Mouse (Mus musculus) 3134 (cell line): ENCODE measurements around the gene Vmn1r163.
"Not testable (repeated sequence)": the region's sequence is repeated elsewhere in the genome, so short reads cannot be mapped to it uniquely, and the experiment has no call there.

Experiments used
- DNase-seq: peaks from one replicate; pipeline ENCODE4 v3.0.0-alpha.2; 2011; ENCODE audit warnings: low spot score; ENCODE audit not compliant: insufficient read length; ENCODE audit errors: extremely low read depth

The Vmn1r163 gene

DNA sequence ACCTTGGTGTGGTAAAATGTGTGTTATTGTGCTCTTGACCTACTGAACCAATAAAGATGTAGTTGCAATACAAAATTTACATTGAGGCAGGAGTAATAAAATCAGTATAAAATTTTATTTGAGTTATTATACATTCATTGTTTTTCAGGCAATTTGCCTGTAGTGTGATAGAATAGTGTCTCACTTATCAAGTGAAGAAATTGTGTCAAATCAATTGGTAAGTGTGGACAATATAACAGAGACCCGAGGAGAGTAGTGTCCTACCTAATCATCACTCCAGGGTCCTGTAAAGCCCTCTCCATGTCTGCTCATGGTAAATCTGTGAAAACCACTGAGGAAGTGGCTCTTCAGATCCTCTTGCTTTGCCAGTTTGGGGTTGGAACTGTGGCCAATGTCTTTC is at the start of gene Vmn1r163:
Gene Vmn1r163, plus strand, starts transcription at position 301 of the 400 bp plus-strand sequence.
- DNase-seq, result not testable (repeated sequence)

DNA sequence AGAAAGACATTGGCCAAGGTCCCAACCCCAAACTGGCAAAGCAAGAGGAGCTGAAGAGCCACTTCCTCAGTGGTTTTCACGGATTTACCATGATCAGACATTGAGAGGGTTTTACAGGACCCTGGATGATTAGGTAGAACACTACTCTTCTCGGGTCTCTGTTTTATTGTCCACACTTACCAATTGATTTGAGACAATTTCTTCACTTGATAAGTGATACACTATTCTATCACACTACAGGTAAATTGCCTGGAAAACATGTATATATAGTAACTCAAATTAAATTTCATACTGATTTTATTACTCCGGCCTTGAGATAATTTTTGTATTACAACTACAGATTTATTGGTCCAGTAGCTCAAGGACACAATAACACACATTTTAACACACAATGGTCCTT is 35.5 kb upstream of the Vmn1r163 start, which contains the start of gene Gm4216:
Gene Gm4216, minus strand, starts transcription at position 101 of the 400 bp plus-strand sequence.
- DNase-seq, result not testable (repeated sequence)

DNA sequence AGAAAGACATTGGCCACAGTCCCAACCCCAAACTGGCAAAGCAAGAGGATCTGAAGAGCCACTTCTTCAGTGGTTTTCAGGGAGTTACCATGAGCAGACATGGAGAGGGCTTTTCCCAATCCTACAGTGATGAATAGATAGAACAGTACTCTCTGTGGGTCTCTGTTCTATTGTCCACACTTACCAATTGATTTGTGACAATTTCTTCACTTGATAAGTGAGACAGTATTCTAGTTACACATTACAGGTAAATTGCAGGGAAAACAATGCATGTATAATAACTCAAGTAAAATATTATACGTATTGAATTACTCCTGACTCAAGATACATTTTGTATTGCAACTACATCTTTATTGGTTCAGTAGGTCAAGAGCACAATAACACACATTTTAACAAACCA is 12.0 kb downstream of the Vmn1r163 start, which contains the start of gene Gm8720:
Gene Gm8720, minus strand, starts transcription at position 101 of the 400 bp plus-strand sequence.
- DNase-seq, result not testable (repeated sequence)
